Mouse (Mus musculus): Measurements from ENCODE around the gene Gm12394. TPM values are rescaled to one million over a fixed set of nuclear protein-coding genes. Genes with fewer than 3 reads are reported as not detected.
"Not testable (repeated sequence)": the region's sequence is repeated elsewhere in the genome, so short reads cannot be mapped to it uniquely, and the experiment has no call there.

Gm12394 gene
- polyA plus RNA-seq, 1 experiment from 2014 or later = 0.69 TPM

DNA sequence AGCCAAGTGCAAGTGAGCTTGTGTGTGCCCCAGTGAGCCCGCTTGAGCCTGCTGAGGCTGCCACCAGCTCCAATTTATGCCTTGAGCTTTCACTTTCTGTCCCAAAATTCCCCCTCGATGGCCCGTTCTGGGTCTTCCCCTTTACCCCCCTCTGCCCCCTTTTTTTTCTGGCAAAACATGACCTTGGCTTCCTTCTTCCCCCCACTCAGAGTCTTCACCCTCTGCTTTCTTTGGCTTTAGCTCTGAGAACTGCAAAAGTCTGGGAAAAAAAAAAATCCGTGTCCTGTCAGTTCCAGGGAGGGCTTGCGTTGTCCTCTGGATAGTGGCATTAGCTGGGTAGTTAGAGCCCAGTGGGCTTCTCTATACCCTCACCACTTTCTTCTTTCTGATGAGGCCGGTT lies 100.1 kb downstream of the Gm12394 start, which contains the start of gene Ccl19:
Gene Ccl19 (minus strand): TSS at position 101 of the 400 bp plus-strand sequence.
- not testable (repeated sequence) for H3K36me3 ChIP-seq (ENCODE audit: control insufficient read depth, insufficient read depth, low read length); H3K9ac ChIP-seq (ENCODE audit: low read length); ATAC-seq (ENCODE audit: insufficient read depth, low FRiP score, low TSS enrichment); H3K4me3 ChIP-seq (ENCODE audit: low read depth, low read length); H3K9me3 ChIP-seq (ENCODE audit: control insufficient read depth, low read length); H3K27me3 ChIP-seq (ENCODE audit: control insufficient read depth, insufficient read depth, low read length); H3K4me1 ChIP-seq (ENCODE audit: control insufficient read depth, insufficient read depth, low read length); H3K27ac ChIP-seq (ENCODE audit: low read depth, low read length); H3K4me2 ChIP-seq (ENCODE audit: low read depth); DNase-seq (ENCODE audit: low spot score)
- WGBS = no CpG with 5 or more reads among the region's 6 CpGs

GRCm38 (mm10) chr4:42735245-42735644 lies 121.3 kb downstream of the Gm12394 start, which contains the start of gene 4930578G10Rik:
TSS of gene 4930578G10Rik (plus strand) at chr4:42735545.
- H3K4me1 ChIP-seq (ENCODE audit: control insufficient read depth, insufficient read depth, low read length); H3K4me3 ChIP-seq (ENCODE audit: low read depth, low read length); H3K9me3 ChIP-seq (ENCODE audit: control insufficient read depth, low read length); H3K27me3 ChIP-seq (ENCODE audit: control insufficient read depth, insufficient read depth, low read length); H3K9ac ChIP-seq (ENCODE audit: low read length); H3K27ac ChIP-seq (ENCODE audit: low read depth, low read length); H3K36me3 ChIP-seq (ENCODE audit: control insufficient read depth, insufficient read depth, low read length); ATAC-seq (ENCODE audit: insufficient read depth, low FRiP score, low TSS enrichment); H3K4me2 ChIP-seq (ENCODE audit: low read depth); DNase-seq (ENCODE audit: low spot score): not testable (repeated sequence)
- WGBS = no CpG with 5 or more reads among the region's 13 CpGs

Other genes starting within 250 kb of the Gm12394 start
- not detected in 2 replicates for gene Gm10591, start 244.6 kb downstream of the Gm12394 start, polyA plus RNA-seq (2014; fragmentation: Nextera tagmentation; extraction: Ambion mirVana)
- not detected in 2 replicates for gene Gm2564, start 227.1 kb downstream of the Gm12394 start, polyA plus RNA-seq (2014; fragmentation: Nextera tagmentation; extraction: Ambion mirVana)
- not detected in 2 replicates for gene Ccl27b, start 201.5 kb downstream of the Gm12394 start, polyA plus RNA-seq (2014; fragmentation: Nextera tagmentation; extraction: Ambion mirVana)
- gene Il11ra2, start 194.9 kb downstream of the Gm12394 start, polyA plus RNA-seq (2014; fragmentation: Nextera tagmentation; extraction: Ambion mirVana) = not detected in 2 replicates
- 1.2 TPM in 1 of 2 replicates, not detected in the other for gene 4930578G10Rik, start 121.2 kb downstream of the Gm12394 start, polyA plus RNA-seq (2014; fragmentation: Nextera tagmentation; extraction: Ambion mirVana)
- gene Ccl19, start 100.2 kb downstream of the Gm12394 start, polyA plus RNA-seq (2014; fragmentation: Nextera tagmentation; extraction: Ambion mirVana) = not detected in 2 replicates
- gene Ccl21a, start 82.8 kb downstream of the Gm12394 start, polyA plus RNA-seq (2014; fragmentation: Nextera tagmentation; extraction: Ambion mirVana) = 0.97 and 1.0 TPM in 2 replicates
- 0.15 TPM in 1 of 2 replicates, not detected in the other for gene Fam205a1, start 2.9 kb downstream of the Gm12394 start, polyA plus RNA-seq (2014; fragmentation: Nextera tagmentation; extraction: Ambion mirVana)
- 0.55 and 1.4 TPM in 2 replicates for gene Fam205c, start 17.5 kb upstream of the Gm12394 start, polyA plus RNA-seq (2014; fragmentation: Nextera tagmentation; extraction: Ambion mirVana)
- 2.7 and 3.6 TPM in 2 replicates for gene Phf24, start 59.9 kb upstream of the Gm12394 start, polyA plus RNA-seq (2014; fragmentation: Nextera tagmentation; extraction: Ambion mirVana)
- gene Dnajb5, start 93.0 kb upstream of the Gm12394 start, polyA plus RNA-seq (2014; fragmentation: Nextera tagmentation; extraction: Ambion mirVana) = 21.3 and 21.5 TPM in 2 replicates
- gene 1700022I11Rik, start 112.8 kb upstream of the Gm12394 start, polyA plus RNA-seq (2014; fragmentation: Nextera tagmentation; extraction: Ambion mirVana) = 0.39 and 0.56 TPM in 2 replicates
- 664 and 691 TPM in 2 replicates for gene Vcp, start 143.7 kb upstream of the Gm12394 start, polyA plus RNA-seq (2014; fragmentation: Nextera tagmentation; extraction: Ambion mirVana)
- gene Fancg, start 153.7 kb upstream of the Gm12394 start, polyA plus RNA-seq (2014; fragmentation: Nextera tagmentation; extraction: Ambion mirVana) = 17.3 and 19.3 TPM in 2 replicates
- 20.4 and 23.1 TPM in 2 replicates for gene Pigo, start 169.0 kb upstream of the Gm12394 start, polyA plus RNA-seq (2014; fragmentation: Nextera tagmentation; extraction: Ambion mirVana)
- 360 and 370 TPM in 2 replicates for gene Stoml2, start 174.9 kb upstream of the Gm12394 start, polyA plus RNA-seq (2014; fragmentation: Nextera tagmentation; extraction: Ambion mirVana)
- 18.1 and 19.0 TPM in 2 replicates for gene Fam214b, start 189.4 kb upstream of the Gm12394 start, polyA plus RNA-seq (2014; fragmentation: Nextera tagmentation; extraction: Ambion mirVana)
- 16.1 and 18.9 TPM in 2 replicates for gene Unc13b, start 202.2 kb upstream of the Gm12394 start, polyA plus RNA-seq (2014; fragmentation: Nextera tagmentation; extraction: Ambion mirVana)

Measured in neural tube, embryonic 11.5 days (tissue).